Mouse (Mus musculus) lung, embryonic 14.5 days (tissue): ENCODE data around the gene Tbc1d17. TPM values are rescaled to one million over a fixed set of nuclear protein-coding genes. Genes with fewer than 3 reads are reported as not detected.

Experiments
- ATAC-seq: fragments of 200-750 bp; cut with Nextera tagmentation; 2 replicates; pipeline ENCODE4 v1.8.0; 2017; ENCODE audit warnings: mild to moderate bottlenecking, moderate TSS enrichment, moderate library complexity; ENCODE audit not compliant: insufficient read depth
- DNase-seq: peaks from one replicate; pipeline ENCODE4 v3.0.0-alpha.2; 2015
- H3K27ac ChIP-seq: fragments of 300-500 bp; sonication (generic); 2 replicates; pipeline ENCODE4 v1.5.1; 2014; ENCODE audit warnings: low read depth, mild to moderate bottlenecking, moderate library complexity
- H3K27me3 ChIP-seq: fragments of 300-500 bp; sonication (generic); 2 replicates; pipeline ENCODE4 v1.6.1; 2014; ENCODE audit warnings: low read length, control low read depth; ENCODE audit not compliant: insufficient read depth
- H3K36me3 ChIP-seq: fragments of 300-500 bp; sonication (generic); 2 replicates; pipeline ENCODE4 v1.6.1; 2014; ENCODE audit warnings: control low read depth; ENCODE audit not compliant: insufficient read depth
- H3K4me1 ChIP-seq: fragments of 300-500 bp; sonication (generic); 2 replicates; pipeline ENCODE4 v1.6.1; 2014; ENCODE audit warnings: antibody characterized with exemption, control low read depth; ENCODE audit not compliant: insufficient read depth
- H3K4me2 ChIP-seq: fragments of 300-500 bp; sonication (generic); 2 replicates; pipeline ENCODE4 v1.6.1; 2014; ENCODE audit warnings: mild to moderate bottlenecking
- H3K4me3 ChIP-seq: fragments of 300-500 bp; sonication (generic); 2 replicates; pipeline ENCODE4 v1.5.1; 2014; ENCODE audit warnings: low read depth, low read length
- H3K9ac ChIP-seq: fragments of 300-500 bp; sonication (generic); 2 replicates; pipeline ENCODE4 v1.6.1; 2014
- H3K9me3 ChIP-seq: fragments of 300-500 bp; sonication (generic); 2 replicates; pipeline ENCODE4 v1.6.1; 2016; ENCODE audit warnings: low read depth, low read length, control low read depth
- CTCF ChIP-seq: IDR thresholded peaks from 2 replicates; pipeline ENCODE4 v1.5.1; 2016; ENCODE audit warnings: antibody characterized with exemption, low read depth
- WGBS: fragments of 180-500 bp; shearing (Covaris S2); extraction: QIAGEN DNeasy Blood & Tissue Kit; methylation state at CpG from one replicate; pipeline ENCODE4 v1.1.7; 2014; 5-methylcytosine and 5-hydroxymethylcytosine counted together
- polyA plus RNA-seq: library from polyadenylated mRNA; unstranded; fragments of >200 nt; fragmentation: Nextera tagmentation; extraction: Ambion mirVana; gene quantifications from 2 replicates; pipeline ENCODE4 v1.2.1, GENCODE M21; 2014

The Tbc1d17 gene
- polyA plus RNA-seq, 1 experiment from 2014 or later = 73.7 TPM

- Histone ChIP-seq H3K36me3 (peaks cover 25% of the 10 kb centered on the region), H3K27ac (peak overlapping the region; percentile 100), H3K4me1 (peaks cover 27% of the 10 kb centered on the region), H3K27me3 (no peaks in the 10 kb centered on the region), H3K4me2 (peak overlapping the region; percentile 68), H3K9me3 (no peaks in the 10 kb centered on the region), H3K9ac (peak overlapping the region; percentile 99), H3K4me3 (peak overlapping the region; percentile 99)
- peak; percentile 85 for DNase-seq
- WGBS = under 1% methylated on average over 108 of the region's 108 CpGs
- 0 out of 2 replicates have a peak, but pooled peaks have one; percentile 10 for TF ChIP-seq CTCF
- peak; percentile 53 for ATAC-seq
These were observed 20.2 kb upstream of the Tbc1d17 start for GRCm38 (mm10) chr7:44868919-44869696.

- DNase-seq (peak; percentile 66), ATAC-seq (no peak)
- H3K9me3 ChIP-seq = no peaks in the 10 kb centered on the region
- 3% methylated on average over 16 of the region's 16 CpGs for WGBS
- H3K4me2 ChIP-seq = peak overlapping the region; percentile 68
- peak overlapping the region; percentile 99 for H3K4me3 ChIP-seq
- H3K4me1 ChIP-seq = peaks cover 27% of the 10 kb centered on the region
- peak overlapping the region; percentile 100 for H3K27ac ChIP-seq
- peaks cover 31% of the 10 kb centered on the region for H3K36me3 ChIP-seq
- H3K9ac ChIP-seq = peak overlapping the region; percentile 99
- H3K27me3 ChIP-seq = no peaks in the 10 kb centered on the region
- TF ChIP-seq CTCF = no peak
These were observed 19.6 kb upstream of the Tbc1d17 start for GRCm38 (mm10) chr7:44868465-44868864.

- Histone ChIP-seq H3K27ac (peak overlapping the region; percentile 46; the same call in 1 of the 2 replicates), H3K9me3 (no peaks in the 10 kb centered on the region), H3K36me3 (peaks cover 38% of the 10 kb centered on the region), H3K4me3 (peak overlapping the region; percentile 99), H3K9ac (peak overlapping the region; percentile 99), H3K4me2 (peak overlapping the region; percentile 68), H3K27me3 (no peaks in the 10 kb centered on the region), H3K4me1 (peaks cover 27% of the 10 kb centered on the region)
- WGBS = 21% methylated on average over 9 of the region's 9 CpGs
- no peak for TF ChIP-seq CTCF
- DNase-seq = no peak
- ATAC-seq = no peak
These were observed 18.9 kb upstream of the Tbc1d17 start for GRCm38 (mm10) chr7:44867802-44868201.

- H3K4me1 ChIP-seq = peaks cover 27% of the 10 kb centered on the region
- ATAC-seq (no peak), DNase-seq (no peak)
- no peaks in the 10 kb centered on the region for H3K9me3 ChIP-seq
- H3K27me3 ChIP-seq = no peaks in the 10 kb centered on the region
- H3K9ac ChIP-seq = peak overlapping the region; percentile 99
- WGBS = 42% methylated on average over 16 of the region's 19 CpGs
- H3K36me3 ChIP-seq = peaks cover 44% of the 10 kb centered on the region
- TF ChIP-seq CTCF = no peak
- H3K27ac ChIP-seq = peak overlapping the region; percentile 78; the same call in 1 of the 2 replicates
- H3K4me3 ChIP-seq = peak overlapping the region; percentile 99
- peak overlapping the region; percentile 68 for H3K4me2 ChIP-seq
These were observed 18.3 kb upstream of the Tbc1d17 start for GRCm38 (mm10) chr7:44867010-44867702.

GRCm38 (mm10) chr7:44866276-44867009 lies 17.6 kb upstream of the Tbc1d17 start:
- WGBS = 40% methylated on average over 15 of the region's 15 CpGs
- peak; percentile 89 for DNase-seq
- peak; percentile 11; the same call in 1 of the 2 replicates for ATAC-seq

GRCm38 (mm10) chr7:44864595-44865542 lies 16.0 kb upstream of the Tbc1d17 start:
- TF ChIP-seq CTCF = no peak
- DNase-seq (no peak), ATAC-seq (no peak)
- Histone ChIP-seq H3K9ac (no peak overlapping the region), H3K27ac (peak overlapping the region; percentile 78; the same call in 1 of the 2 replicates), H3K36me3 (peaks cover 53% of the 10 kb centered on the region), H3K27me3 (no peaks in the 10 kb centered on the region), H3K4me1 (peaks cover 24% of the 10 kb centered on the region), H3K4me3 (no peak overlapping the region), H3K9me3 (no peaks in the 10 kb centered on the region), H3K4me2 (peak overlapping the region; percentile 68; the same call in 1 of the 2 replicates)
- 75% methylated on average over 24 of the region's 24 CpGs for WGBS

More at GRCm38 (mm10) chr7:44866276-44867009, 17.6 kb upstream of the Tbc1d17 start:
- peak overlapping the region; percentile 99 for H3K4me3 ChIP-seq
- H3K9me3 ChIP-seq = no peaks in the 10 kb centered on the region
- peak; percentile 37 for TF ChIP-seq CTCF
- peak overlapping the region; percentile 99 for H3K9ac ChIP-seq
- H3K36me3 ChIP-seq = peaks cover 52% of the 10 kb centered on the region
- peaks cover 27% of the 10 kb centered on the region for H3K4me1 ChIP-seq
- no peaks in the 10 kb centered on the region for H3K27me3 ChIP-seq
- H3K4me2 ChIP-seq = peak overlapping the region; percentile 68
- peak overlapping the region; percentile 78 for H3K27ac ChIP-seq
